Mouse (Mus musculus): Measurements from ENCODE around the gene Ddx51.
A peak's percentile ranks its signal among the peaks of the same experiment; 100 is the strongest.

Ddx51 gene

DNA sequence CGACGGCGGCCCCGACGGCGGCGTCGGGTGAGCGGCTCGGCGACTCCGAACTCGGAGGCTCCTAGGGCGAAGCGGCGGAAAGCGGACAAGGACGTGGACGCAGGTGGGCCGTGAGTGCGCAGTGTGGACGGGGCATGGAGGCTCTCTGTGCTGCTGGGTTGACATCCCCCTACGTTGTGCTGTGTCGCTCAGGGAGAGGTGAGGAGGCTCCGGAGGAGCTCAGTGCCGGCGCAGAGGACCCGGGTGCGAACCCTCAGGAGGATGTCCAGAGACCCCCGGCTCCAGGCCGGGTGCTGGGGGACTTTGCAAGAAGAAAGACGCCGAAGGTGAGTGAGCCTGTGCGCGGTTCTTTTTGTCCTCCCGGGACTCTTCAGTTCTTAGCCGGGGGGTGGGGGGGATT is 435 bp downstream of the Ddx51 start:
- DNase-seq (ENCODE audit: inconsistent age in 2 of 2, low spot score in 1 of 2) = no peak

- peak in 1 of 2 experiments; percentile 45 for DNase-seq (ENCODE audit: inconsistent age in 2 of 2, low spot score in 1 of 2)
Measured at GRCm38 (mm10) chr5:110659682-110660081, 6.4 kb downstream of the Ddx51 start.

GRCm38 (mm10) chr5:110664041-110664440 is 10.8 kb downstream of the Ddx51 start:
- DNase-seq (ENCODE audit: inconsistent age in 2 of 2, low spot score in 1 of 2) = no peak

- DNase-seq (ENCODE audit: inconsistent age in 2 of 2, low spot score in 1 of 2) = no peak
Measured at GRCm38 (mm10) chr5:110664750-110665269, 11.6 kb downstream of the Ddx51 start.

GRCm38 (mm10) chr5:110665486-110666121 is 12.4 kb downstream of the Ddx51 start:
- DNase-seq (ENCODE audit: inconsistent age in 2 of 2, low spot score in 1 of 2) = no peak

DNA sequence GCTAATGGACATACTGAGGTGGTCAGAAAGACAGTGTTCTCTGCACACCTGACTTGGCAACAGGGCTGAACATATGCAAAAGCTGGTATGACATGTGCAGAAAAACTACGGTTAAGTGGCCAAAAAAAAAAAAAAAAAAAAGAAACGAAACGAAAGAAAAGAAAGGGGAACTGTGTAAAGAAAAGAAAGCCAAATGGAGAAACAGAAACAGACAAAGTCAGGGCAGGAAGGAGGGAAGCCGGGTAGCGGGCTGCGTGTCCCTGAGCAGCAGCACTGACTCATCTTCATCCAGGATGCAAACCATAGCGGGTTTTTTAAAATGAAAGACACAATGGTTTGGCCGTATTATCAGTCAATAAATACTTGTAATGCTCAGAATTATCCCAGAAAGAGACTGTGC is 28.8 kb downstream of the Ddx51 start:
- DNase-seq (ENCODE audit: inconsistent age in 2 of 2, low spot score in 1 of 2) = no peak

DNA sequence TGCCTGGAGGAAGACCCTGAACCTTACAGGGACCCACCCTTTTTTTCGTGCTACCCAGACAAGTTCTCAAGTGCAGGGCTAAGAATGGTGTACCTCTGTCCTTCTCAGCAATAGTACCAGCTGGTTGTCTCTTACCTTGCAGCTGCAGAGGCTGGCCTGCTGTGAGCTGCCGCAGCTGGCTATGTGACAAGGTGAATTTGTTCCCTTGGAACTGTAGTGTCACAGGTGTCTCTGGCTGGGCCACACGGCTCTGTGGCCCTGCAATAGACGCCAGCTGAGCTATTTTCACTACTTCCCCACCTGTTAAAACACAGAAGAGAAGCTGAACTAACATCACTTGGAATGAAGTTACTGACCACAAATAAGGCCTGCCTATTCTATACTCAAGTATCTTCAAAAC is 45.4 kb downstream of the Ddx51 start:
- DNase-seq (ENCODE audit: inconsistent age in 2 of 2, low spot score in 1 of 2) = no peak

DNA sequence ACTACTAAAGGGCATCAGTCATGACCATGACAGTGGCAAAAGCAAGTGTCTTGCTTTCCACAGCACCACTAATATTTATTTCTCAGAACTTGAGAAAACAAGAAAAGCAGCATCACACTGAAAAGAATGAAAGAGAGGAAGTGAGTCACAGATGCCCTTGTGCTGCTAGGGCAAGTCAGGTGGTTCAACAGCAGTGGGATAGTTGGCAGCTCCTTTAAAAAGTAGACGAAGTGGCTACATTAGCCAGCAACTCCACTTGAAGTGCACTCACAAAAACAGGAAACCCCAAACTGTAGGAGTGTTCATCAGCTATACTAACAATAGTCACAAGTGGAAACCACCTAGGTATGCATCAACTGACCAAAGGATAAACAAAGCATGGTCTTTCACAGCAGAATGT is 50.8 kb downstream of the Ddx51 start:
- peak in 1 of 2 experiments; percentile 55 for DNase-seq (ENCODE audit: inconsistent age in 2 of 2, low spot score in 1 of 2)

DNA sequence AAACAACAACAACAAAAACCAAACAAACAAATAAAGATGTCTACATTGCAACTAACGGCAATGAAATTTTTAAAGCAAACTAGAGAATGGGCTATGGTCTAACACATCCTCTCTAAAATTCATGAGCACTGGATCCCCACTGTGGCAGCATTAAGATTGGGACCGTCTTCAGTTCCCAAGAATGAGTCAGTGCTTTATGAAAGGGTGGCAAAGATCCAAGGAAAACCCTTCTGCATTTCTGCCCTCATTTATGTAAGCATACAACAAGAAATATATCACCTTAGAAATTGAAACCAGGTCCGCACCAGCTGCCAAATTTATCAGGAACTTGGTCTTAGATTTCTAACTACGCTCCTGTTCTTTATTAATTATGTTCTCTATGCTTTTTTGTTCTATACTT is 56.0 kb downstream of the Ddx51 start:
- DNase-seq (ENCODE audit: inconsistent age in 2 of 2, low spot score in 1 of 2) = no peak
